Mouse (Mus musculus): ENCODE results near the gene Zfp282.

- TF ChIP-seq POLR2A (IDR thresholded peaks at IDR 0.05; ENCODE audit: insufficient read depth, low read depth, low read length) (no peak), CTCF (IDR thresholded peaks at IDR 0.05; ENCODE audit: insufficient read depth, low read depth, low read length) (no peak)
Measured at GRCm38 (mm10) chr6:47909007-47909406, 32.0 kb downstream of the Zfp282 start.

Measured in olfactory bulb, adult 2 months (tissue).